Mouse (Mus musculus): ENCODE measurements around the gene Vdr. TPM values are rescaled to one million over a fixed set of nuclear protein-coding genes. Genes with fewer than 3 reads are reported as not detected.

The Vdr gene
- polyA plus RNA-seq, 1 experiment: 1.5 TPM

GRCm38 (mm10) chr15:97831987-97832640, 78.3 kb downstream of the Vdr start:
- DNase-seq (ENCODE audit: extremely low spot score in 1 of 2, low spot score in 1 of 2): no peak

- no peak for DNase-seq (ENCODE audit: extremely low spot score in 1 of 2, low spot score in 1 of 2)
These were observed 79.0 kb downstream of the Vdr start for GRCm38 (mm10) chr15:97831242-97831986.

- DNase-seq (ENCODE audit: extremely low spot score in 1 of 2, low spot score in 1 of 2): no peak
These were observed 79.6 kb downstream of the Vdr start for GRCm38 (mm10) chr15:97830788-97831241.

GRCm38 (mm10) chr15:97830253-97830787, 80.1 kb downstream of the Vdr start:
- DNase-seq (ENCODE audit: extremely low spot score in 1 of 2, low spot score in 1 of 2): no peak

DNA sequence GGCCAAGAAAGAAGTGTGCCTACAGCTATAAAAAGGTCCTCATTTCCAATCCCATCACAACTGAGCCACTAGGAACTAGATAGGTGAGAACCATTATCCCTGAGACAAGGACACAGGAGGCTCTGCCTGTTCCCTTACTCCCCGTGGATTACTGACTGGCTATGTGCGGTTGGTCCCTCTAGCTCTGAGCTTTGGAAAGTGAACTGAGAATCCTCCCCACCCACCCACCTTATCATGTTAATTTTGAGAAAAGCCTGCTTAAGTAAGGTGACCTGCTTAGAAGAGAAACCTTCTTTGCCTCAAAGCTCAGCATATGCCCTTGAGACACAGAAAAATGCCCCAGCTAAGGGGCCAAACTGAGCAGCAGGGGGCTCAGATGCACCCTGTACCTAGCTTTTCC, 81.0 kb downstream of the Vdr start:
- DNase-seq (ENCODE audit: extremely low spot score in 1 of 2, low spot score in 1 of 2): no peak

DNA sequence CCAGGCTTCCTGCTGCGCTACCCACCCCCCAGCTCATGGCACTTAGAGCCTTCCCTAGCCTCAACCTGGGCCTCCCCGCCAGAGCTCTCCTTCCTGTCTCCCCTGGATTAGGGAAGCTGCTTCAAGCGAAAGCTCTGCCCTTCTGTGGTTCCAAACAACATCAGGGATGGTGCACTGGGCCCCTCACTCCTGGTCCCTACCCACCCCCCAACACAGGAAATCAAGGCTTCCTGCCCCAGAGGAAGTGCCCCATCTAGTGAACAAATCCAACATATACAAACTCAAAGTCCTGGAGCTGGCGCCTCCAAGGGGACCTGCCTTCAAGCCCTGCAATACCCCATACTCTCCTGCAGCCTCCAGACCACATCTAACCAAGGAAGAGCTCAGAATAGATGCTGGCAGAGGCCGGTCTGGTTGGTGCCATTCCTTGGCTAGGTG, 81.5 kb downstream of the Vdr start:
- no peak for DNase-seq (ENCODE audit: extremely low spot score in 1 of 2, low spot score in 1 of 2)

GRCm38 (mm10) chr15:97828221-97828842, 82.1 kb downstream of the Vdr start:
- DNase-seq (ENCODE audit: extremely low spot score in 1 of 2, low spot score in 1 of 2): peak; percentile 58 to 83

- DNase-seq (ENCODE audit: extremely low spot score in 1 of 2, low spot score in 1 of 2): no peak
These were observed 83.0 kb downstream of the Vdr start for GRCm38 (mm10) chr15:97827401-97827800.

DNA sequence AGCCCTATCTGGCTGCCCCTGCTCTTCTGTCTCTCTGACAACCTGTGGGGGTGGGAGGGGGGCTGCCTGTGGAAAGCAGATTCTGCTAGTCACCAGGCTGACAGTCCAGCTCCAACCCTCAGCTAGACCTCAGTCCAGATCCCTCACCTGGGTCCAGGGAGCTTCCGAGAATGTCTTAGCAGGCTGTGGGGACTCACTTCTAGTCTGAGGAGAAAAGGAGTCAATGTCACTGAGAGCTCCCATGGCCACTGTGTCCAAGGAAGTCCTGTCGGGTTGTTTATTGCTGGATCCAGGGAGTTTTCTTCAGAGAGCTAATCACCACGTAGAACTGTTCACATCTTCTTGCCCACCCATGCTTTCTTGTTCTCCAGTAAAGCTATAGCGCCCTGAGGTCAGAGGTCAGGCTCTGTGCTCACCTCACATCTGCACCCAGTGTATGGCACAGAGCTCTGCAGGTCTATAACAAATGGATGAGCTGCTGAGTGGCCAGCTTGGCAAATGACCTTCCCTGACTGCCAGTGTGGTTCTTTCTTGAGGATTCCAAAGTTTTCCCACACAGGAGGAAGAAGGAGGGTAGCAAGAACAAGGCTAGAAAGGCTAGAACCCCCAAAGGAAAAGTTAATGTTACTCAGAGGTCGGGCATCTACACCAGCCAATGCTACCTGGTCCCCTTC, 83.7 kb downstream of the Vdr start:
- DNase-seq (ENCODE audit: extremely low spot score in 1 of 2, low spot score in 1 of 2): no peak

GRCm38 (mm10) chr15:97825941-97826587, 84.4 kb downstream of the Vdr start:
- no peak for DNase-seq (ENCODE audit: extremely low spot score in 1 of 2, low spot score in 1 of 2)

- DNase-seq (ENCODE audit: extremely low spot score in 1 of 2, low spot score in 1 of 2): peak; percentile 76 to 86
These were observed 85.1 kb downstream of the Vdr start for GRCm38 (mm10) chr15:97825071-97825940.

DNA sequence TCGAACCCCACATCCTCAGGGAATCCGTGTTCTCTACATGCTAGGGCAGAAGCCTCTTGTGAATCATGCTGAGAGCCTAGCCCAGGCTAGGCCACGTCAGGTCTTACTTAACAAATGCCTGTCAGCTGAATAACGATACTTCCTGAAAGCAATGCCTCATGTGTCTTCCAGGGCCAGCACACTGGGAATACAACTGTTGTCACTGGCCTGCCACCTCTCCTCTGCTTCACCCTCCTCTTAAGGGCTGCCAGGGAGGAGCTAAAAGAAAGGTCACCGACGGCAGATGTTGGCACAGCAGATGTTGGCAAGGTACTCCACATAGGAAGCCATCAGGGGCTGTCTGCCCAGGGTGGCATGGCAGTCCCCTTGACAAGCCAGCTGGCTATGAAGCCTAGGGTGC, 86.4 kb downstream of the Vdr start:
- DNase-seq (ENCODE audit: extremely low spot score in 1 of 2, low spot score in 1 of 2): no peak

GRCm38 (mm10) chr15:97823479-97823878, 87.0 kb downstream of the Vdr start:
- DNase-seq (ENCODE audit: extremely low spot score in 1 of 2, low spot score in 1 of 2): no peak

GRCm38 (mm10) chr15:97822545-97823228, 87.7 kb downstream of the Vdr start:
- DNase-seq (ENCODE audit: extremely low spot score in 1 of 2, low spot score in 1 of 2): no peak

DNA sequence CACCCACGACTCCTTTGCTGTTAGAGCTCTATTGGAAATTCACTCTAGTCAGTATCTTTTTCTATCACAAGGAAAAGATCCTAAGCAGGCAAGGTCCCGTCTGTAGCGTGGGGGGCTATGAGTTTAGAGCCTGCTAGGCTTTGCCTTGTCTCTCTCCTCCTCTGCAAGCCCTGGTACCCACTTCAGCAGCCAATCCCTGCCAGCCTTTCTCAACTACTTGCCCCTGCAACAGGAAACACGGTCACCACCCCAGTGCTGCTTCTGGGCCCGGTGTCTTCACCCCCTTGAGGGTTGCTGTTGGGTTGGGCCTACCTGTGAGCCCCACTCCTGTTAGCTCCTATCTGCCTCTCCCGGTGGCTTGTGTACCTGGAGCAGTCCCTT, 88.5 kb downstream of the Vdr start:
- DNase-seq (ENCODE audit: extremely low spot score in 1 of 2, low spot score in 1 of 2): no peak

DNA sequence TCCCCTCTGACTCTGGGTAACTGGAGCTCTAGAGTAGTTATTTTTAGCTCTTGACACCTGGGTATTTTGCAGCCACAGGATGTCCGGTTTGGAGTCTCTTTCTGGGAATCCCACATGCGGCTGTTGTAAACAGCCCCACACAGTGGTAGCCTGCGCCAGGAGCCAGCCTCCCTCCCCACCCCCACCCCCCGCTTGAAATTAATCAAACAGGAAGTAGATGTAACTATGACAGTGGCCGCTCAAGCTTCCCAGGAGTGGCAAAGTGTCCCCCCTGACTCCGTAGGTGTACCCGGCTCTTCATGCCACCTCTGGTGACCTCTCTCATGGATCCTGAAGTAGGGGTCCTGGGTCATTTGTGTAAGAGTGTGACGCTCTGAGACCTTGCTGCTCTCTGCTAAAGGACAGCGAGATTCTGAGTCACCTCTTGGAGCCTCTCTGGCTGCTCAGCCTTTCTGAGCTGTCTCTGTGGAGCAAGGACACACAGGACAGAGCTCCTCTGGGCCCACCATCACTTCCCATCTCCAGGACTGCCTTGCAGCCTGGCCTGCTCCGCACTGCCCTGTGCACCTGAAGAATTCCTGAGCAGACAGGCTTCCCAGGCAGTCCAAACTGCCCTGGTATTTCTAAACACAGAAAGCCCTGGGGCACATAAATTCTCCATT, 89.0 kb downstream of the Vdr start:
- DNase-seq (ENCODE audit: extremely low spot score in 1 of 2, low spot score in 1 of 2): no peak

DNA sequence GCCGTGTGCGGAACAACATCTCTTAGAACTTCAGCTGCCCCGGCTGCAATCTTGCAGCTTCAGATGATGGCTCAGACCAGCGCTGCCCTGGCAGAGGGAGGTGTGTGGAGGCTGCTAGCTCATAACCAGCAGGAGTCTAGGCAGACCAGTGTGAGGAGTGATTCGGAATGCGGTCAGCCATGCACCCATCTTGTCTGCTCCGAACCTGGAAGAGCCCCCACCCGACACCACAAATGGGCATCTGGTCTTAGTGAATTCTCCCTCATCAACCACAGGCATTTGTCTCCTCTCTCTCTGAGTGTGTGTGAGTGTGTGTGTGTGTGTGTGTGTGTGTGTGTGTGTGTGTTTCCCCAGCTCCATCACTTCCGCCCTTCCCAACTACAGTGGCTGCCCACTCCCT, 90.5 kb downstream of the Vdr start:
- DNase-seq (ENCODE audit: extremely low spot score in 1 of 2, low spot score in 1 of 2): no peak
